Mouse (Mus musculus) G1E (cell line): ENCODE measurements around the gene Tcaf3. TPM values are rescaled to one million over a fixed set of nuclear protein-coding genes. Genes with fewer than 3 reads are reported as not detected.

ENCODE experiments used
- ATAC-seq: 2 replicates; pipeline ENCODE4 v1.8.0; 2016; ENCODE audit warnings: mild to moderate bottlenecking; ENCODE audit not compliant: insufficient number of reproducible peaks, poor library complexity, low FRiP score, severe bottlenecking; ENCODE audit errors: extremely low read depth
- DNase-seq: peaks from one replicate; pipeline ENCODE4 v3.0.0; 2012; ENCODE audit warnings: low spot score
- H3K27me3 ChIP-seq: 2 replicates; pipeline ENCODE4 v1.6.1; 2012; ENCODE audit warnings: mild to moderate bottlenecking, low read length, inconsistent platforms; ENCODE audit not compliant: insufficient read depth
- H3K36me3 ChIP-seq: replicated peaks from 2 replicates; pipeline ENCODE3; 2012; ENCODE audit warnings: mild to moderate bottlenecking, inconsistent platforms
- H3K4me1 ChIP-seq: 2 replicates; pipeline ENCODE4 v1.6.1; 2012; ENCODE audit warnings: low read depth, low read length, inconsistent platforms, mixed read lengths; ENCODE audit not compliant: insufficient read depth
- H3K4me3 ChIP-seq: 2 replicates; pipeline ENCODE4 v1.5.1; 2012; ENCODE audit warnings: low read depth, mild to moderate bottlenecking, inconsistent platforms, low read length, moderate library complexity, mixed read lengths
- H3K9me3 ChIP-seq: replicated peaks from 2 replicates; pipeline ENCODE4 v1.6.1; 2012; ENCODE audit warnings: inconsistent platforms
- CTCF ChIP-seq: IDR thresholded peaks from 2 replicates; pipeline ENCODE4 v1.5.1; 2012; ENCODE audit warnings: low read depth, low read length, inconsistent platforms, mixed read lengths
- GATA1 ChIP-seq: IDR thresholded peaks from 2 replicates; pipeline ENCODE4 v1.6.1; 2012; ENCODE audit warnings: borderline replicate concordance, low read length, inconsistent platforms, mixed read lengths
- GATA2 ChIP-seq: IDR thresholded peaks from 2 replicates; pipeline ENCODE4 v1.6.1; 2012; ENCODE audit warnings: low read depth, low read length, inconsistent platforms, borderline replicate concordance
- POLR2AphosphoS5 ChIP-seq: IDR thresholded peaks from 2 replicates; pipeline ENCODE4 v1.6.1; 2012; ENCODE audit warnings: low read depth, low read length, inconsistent platforms; ENCODE audit not compliant: insufficient replicate concordance
- TAL1 ChIP-seq: conservative IDR thresholded peaks from 2 replicates; pipeline ENCODE4 v1.6.1; 2012; ENCODE audit warnings: low read depth, low read length, inconsistent platforms, mixed read lengths
- polyA plus RNA-seq: library from polyadenylated mRNA; stranded (reverse); fragments of >175 nt; gene quantifications from 2 replicates; pipeline ENCODE4 v1.2.3, GENCODE M21; 2012
- total RNA-seq, 2 experiments: library from RNA; stranded (forward) in 1 of 2; stranded (reverse) in 1 of 2; fragments of 200-1000 nt in 1 of 2; fragments of >200 nt in 1 of 2; fragmentation: Nextera tagmentation in 1 of 2; gene quantifications; 2 replicates each; pipeline ENCODE4 v1.2.3; 2014 to 2017

The Tcaf3 gene
- total and polyA plus RNA-seq, 3 experiments, result 0.16 TPM; not detected in 2

DNA sequence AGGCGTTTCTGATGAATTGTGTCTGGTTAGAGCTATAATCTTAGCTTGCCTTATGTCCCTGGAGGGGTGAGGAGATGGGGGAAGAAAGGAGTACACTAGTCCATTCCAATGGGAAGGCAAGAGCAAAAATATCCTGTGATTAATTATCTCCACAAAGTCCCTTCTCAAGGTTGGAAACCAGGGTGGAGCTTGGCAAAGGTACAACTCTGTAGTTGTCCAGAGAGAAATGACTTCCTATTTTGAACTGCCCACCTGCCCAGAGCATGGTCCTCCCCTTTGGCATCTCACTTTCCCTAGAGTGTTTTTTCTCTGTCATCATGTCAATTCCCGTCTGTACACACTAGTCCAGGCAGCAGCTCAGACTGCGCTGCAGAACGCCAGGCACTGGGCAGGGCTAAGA, 50.0 kb downstream of the Tcaf3 start, which contains the start of gene Olfr455:
Olfr455 (minus strand) TSS at position 127 of the 400 bp plus-strand sequence.
- DNase-seq (no peak), ATAC-seq (no peak)
- H3K4me1 ChIP-seq, result no peaks in the 10 kb centered on the region
- H3K4me3 ChIP-seq, result no peak within 1 kb of the TSS
- H3K27me3 ChIP-seq, result no peaks in the 10 kb centered on the region
- no peaks in the 10 kb centered on the region for H3K9me3 ChIP-seq
- no peaks in the 10 kb centered on the region for H3K36me3 ChIP-seq
- TF ChIP-seq TAL1 (no peak), GATA2 (no peak), POLR2AphosphoS5 (no peak), CTCF (no peak)

DNA sequence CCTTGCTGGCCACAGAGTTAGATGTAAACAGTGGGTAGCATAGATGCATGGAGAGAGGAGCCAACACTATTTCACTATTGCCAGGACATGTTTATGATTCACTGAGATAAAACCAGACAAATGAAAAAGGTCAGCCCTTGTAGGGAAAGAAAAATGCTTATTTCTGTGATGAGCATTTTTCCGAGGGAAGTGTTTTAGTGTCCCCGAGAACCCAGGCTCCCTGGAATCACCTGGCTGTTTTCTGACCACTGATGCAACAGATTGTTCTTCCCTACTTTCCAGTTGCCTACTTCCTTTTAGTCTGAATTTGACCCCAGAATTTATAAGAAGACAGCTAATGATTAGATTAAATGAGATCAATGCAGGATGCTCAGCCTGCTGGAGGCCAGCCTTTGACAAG, 51.3 kb downstream of the Tcaf3 start:
- no peaks in the 10 kb centered on the region for H3K9me3 ChIP-seq
- H3K4me3 ChIP-seq, result no peak overlapping the region
- no peaks in the 10 kb centered on the region for H3K36me3 ChIP-seq
- no peaks in the 10 kb centered on the region for H3K27me3 ChIP-seq
- H3K4me1 ChIP-seq, result no peaks in the 10 kb centered on the region
- no peak for ATAC-seq
- TF ChIP-seq CTCF, result no peak
- TF ChIP-seq GATA2, result no peak
- no peak for TF ChIP-seq POLR2AphosphoS5
- TF ChIP-seq TAL1, result no peak
- no peak for TF ChIP-seq GATA1
- DNase-seq, result no peak

DNA sequence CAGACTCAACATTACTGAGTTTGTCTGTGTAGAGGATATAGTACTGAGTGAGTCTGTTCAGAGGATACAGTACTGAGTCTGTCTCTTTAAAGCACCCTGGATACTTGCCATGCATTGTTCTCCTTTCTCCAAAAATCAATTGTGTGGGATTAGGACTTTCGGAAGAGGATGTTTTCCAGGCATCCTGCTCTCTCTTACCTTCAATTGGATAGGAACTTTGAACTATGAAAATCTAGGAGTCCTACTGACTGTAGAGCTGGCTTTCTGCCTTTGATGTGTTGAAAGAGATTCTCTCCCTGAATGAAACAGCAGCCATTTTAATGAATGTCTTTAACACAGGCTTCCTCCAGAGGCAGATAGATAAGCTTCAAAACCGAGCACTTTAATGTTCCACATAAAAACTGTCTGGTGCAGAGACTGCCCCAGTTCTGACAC, 52.0 kb downstream of the Tcaf3 start:
- H3K27me3 ChIP-seq, result no peaks in the 10 kb centered on the region
- no peak for TF ChIP-seq CTCF
- TF ChIP-seq GATA1, result no peak
- TF ChIP-seq GATA2, result no peak
- no peak for TF ChIP-seq TAL1
- no peak for TF ChIP-seq POLR2AphosphoS5
- DNase-seq (no peak), ATAC-seq (no peak)
- H3K4me3 ChIP-seq, result no peak overlapping the region
- H3K4me1 ChIP-seq, result no peaks in the 10 kb centered on the region
- H3K36me3 ChIP-seq, result no peaks in the 10 kb centered on the region
- no peaks in the 10 kb centered on the region for H3K9me3 ChIP-seq

DNA sequence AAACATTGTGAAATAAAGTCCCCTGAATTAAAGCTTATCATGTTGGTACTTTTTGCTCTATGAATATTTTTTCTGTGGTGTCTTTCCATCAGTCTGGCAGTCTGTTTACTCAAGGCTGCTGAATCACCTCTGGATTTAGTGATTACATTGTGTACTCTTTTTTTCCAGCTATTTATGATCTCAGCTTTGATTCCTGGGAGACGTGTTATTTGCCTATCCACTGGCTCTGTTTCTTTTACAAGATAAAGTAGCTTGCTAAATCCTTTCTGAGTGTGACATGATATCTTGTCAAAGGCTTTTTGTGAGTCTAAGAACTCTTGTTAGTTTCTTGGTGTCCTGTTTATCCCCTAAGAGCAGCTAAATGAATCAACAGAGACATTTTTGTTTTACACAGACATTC, 52.6 kb downstream of the Tcaf3 start:
- Histone ChIP-seq H3K9me3 (no peaks in the 10 kb centered on the region), H3K27me3 (no peaks in the 10 kb centered on the region), H3K4me3 (no peak overlapping the region), H3K36me3 (no peaks in the 10 kb centered on the region), H3K4me1 (no peaks in the 10 kb centered on the region)
- DNase-seq (no peak), ATAC-seq (no peak)
- TF ChIP-seq TAL1 (no peak), GATA1 (no peak), CTCF (no peak), GATA2 (no peak), POLR2AphosphoS5 (no peak)

DNA sequence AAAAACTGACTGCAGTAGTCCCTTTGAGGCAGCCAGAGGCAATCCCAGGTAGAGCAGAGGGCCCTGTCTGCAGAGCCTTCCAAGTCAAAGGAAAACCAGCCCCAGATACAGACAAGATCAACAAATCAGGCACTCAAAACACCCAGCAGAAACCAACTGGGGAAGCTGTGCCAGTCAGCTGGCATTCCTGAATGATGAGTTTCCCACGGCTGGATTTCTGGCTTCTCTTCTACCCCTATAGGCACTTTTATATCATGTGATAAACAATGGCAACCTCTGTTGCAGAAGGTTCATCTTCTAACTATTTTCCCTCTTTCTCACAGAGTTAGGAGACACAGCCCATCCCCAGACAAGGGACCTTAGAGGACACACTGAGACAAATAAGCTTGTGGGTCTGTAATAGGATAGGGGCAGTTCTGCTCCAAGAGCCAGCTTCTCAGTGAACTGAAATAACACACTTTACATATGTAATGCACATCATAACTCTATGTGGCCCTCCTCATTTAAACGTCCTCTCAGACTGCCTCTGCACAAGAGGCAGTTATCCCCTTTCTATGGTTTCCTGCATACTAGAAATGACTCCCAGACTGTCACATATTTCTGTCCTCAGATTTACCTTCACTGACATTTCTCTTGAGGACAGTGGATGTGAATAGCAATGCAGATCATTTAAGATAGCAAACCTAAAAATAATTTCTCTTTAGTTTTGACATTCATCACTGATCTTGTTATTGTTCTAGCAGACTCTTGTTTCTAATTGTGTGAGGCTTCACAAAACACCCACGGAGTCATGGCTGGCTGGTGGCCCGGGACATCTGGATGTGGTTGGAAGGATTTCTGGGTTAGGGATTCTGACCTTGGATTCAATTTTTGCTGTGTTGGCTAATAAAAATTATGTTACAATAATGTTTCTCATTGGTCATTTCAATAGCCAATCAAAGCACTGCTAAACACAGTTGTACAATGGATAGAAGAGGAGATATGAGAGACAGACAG, 55.2 kb downstream of the Tcaf3 start:
- Histone ChIP-seq H3K27me3 (peaks cover 6% of the 10 kb centered on the region; the same call in 1 of the 2 replicates), H3K36me3 (no peaks in the 10 kb centered on the region), H3K4me3 (no peak overlapping the region), H3K4me1 (no peaks in the 10 kb centered on the region), H3K9me3 (no peaks in the 10 kb centered on the region)
- DNase-seq (no peak), ATAC-seq (no peak)
- TF ChIP-seq GATA2 (no peak), POLR2AphosphoS5 (no peak), CTCF (no peak), TAL1 (no peak), GATA1 (no peak)

DNA sequence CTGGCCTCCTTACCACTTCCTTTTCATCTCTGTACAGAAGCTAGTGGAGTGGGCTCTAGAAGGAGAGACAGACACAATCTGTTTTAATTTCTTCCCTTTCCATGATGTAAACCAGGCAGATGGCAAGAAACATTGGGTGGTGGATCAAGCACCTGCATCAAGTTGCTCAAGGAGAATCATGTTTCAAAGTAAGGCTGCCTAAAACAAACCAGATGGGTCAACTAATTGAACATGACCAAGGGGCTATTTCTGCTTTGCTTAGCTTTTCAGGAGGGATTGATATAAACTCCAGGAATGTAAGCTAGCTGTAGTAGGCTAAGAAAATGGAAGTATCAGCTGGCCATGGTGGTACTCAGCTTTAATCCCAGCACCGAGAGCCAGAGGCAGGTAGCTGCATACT, 56.8 kb downstream of the Tcaf3 start:
- Histone ChIP-seq H3K4me3 (no peak overlapping the region), H3K27me3 (peaks cover 6% of the 10 kb centered on the region; the same call in 1 of the 2 replicates), H3K9me3 (no peaks in the 10 kb centered on the region), H3K4me1 (no peaks in the 10 kb centered on the region), H3K36me3 (no peaks in the 10 kb centered on the region)
- TF ChIP-seq GATA1 (no peak), POLR2AphosphoS5 (no peak), GATA2 (no peak), TAL1 (no peak), CTCF (no peak)
- DNase-seq (no peak), ATAC-seq (no peak)
